Mouse (Mus musculus) stomach, embryonic 14.5 days (tissue): ENCODE measurements around the gene Sh2d1a. TPM values are rescaled to one million over a fixed set of nuclear protein-coding genes. Genes with fewer than 3 reads are reported as not detected.

Experiments
- polyA plus RNA-seq: library from polyadenylated mRNA; unstranded; fragments of >200 nt; fragmentation: Nextera tagmentation; extraction: Ambion mirVana; gene quantifications from 2 replicates; pipeline ENCODE4 v1.2.1, GENCODE M21; 2014

Gene Sh2d1a
- polyA plus RNA-seq, 1 experiment from 2014 or later: 2.8 TPM

Other genes starting within 250 kb of the Sh2d1a start
- not detected in 2 replicates for gene Tex13c2, start 12.8 kb upstream of the Sh2d1a start, polyA plus RNA-seq